Mouse (Mus musculus) intestine, embryonic 14.5 days (tissue): ENCODE data around the gene Ppil4. TPM values are rescaled to one million over a fixed set of nuclear protein-coding genes. Genes with fewer than 3 reads are reported as not detected.

Experiments
- ATAC-seq: fragments of 200-750 bp; cut with Nextera tagmentation; replicated peaks from 2 replicates; pipeline ENCODE4 v1.8.0; 2017; ENCODE audit warnings: low read depth, moderate number of reproducible peaks, moderate TSS enrichment, moderate library complexity; ENCODE audit not compliant: low FRiP score, low TSS enrichment
- DNase-seq: peaks from one replicate; pipeline ENCODE4 v3.0.0-alpha.2; 2018; ENCODE audit warnings: low spot score
- H3K27ac ChIP-seq: fragments of 300-500 bp; sonication (generic); 2 replicates; pipeline ENCODE4 v1.5.1; 2014; ENCODE audit warnings: low read depth, mild to moderate bottlenecking, control low read depth
- H3K27me3 ChIP-seq: fragments of 300-500 bp; sonication (generic); replicated peaks from 2 replicates; pipeline ENCODE4 v1.6.1; 2014; ENCODE audit warnings: low read length, control low read depth; ENCODE audit not compliant: control insufficient read depth, insufficient read depth
- H3K36me3 ChIP-seq: fragments of 300-500 bp; sonication (generic); 2 replicates; pipeline ENCODE4 v1.6.1; 2014; ENCODE audit warnings: low read length, control low read depth; ENCODE audit not compliant: control insufficient read depth, insufficient read depth
- H3K4me1 ChIP-seq: fragments of 300-500 bp; sonication (generic); replicated peaks from 2 replicates; pipeline ENCODE4 v1.6.1; 2014; ENCODE audit warnings: low read length, control low read depth, mixed read lengths; ENCODE audit not compliant: control insufficient read depth, insufficient read depth
- H3K4me2 ChIP-seq: fragments of 300-500 bp; sonication (generic); 2 replicates; pipeline ENCODE4 v1.6.1; 2014; ENCODE audit warnings: low read length
- H3K4me3 ChIP-seq: fragments of 300-500 bp; sonication (generic); 2 replicates; pipeline ENCODE4 v1.5.1; 2014; ENCODE audit warnings: low read depth, low read length, control low read depth, mixed read lengths
- H3K9ac ChIP-seq: fragments of 300-500 bp; sonication (generic); 2 replicates; pipeline ENCODE4 v1.6.1; 2014; ENCODE audit warnings: mild to moderate bottlenecking, low read length
- H3K9me3 ChIP-seq: fragments of 300-500 bp; sonication (generic); 2 replicates; pipeline ENCODE4 v1.6.1; 2016; ENCODE audit warnings: low read length, control low read depth; ENCODE audit not compliant: control insufficient read depth
- WGBS: fragments of 180-500 bp; shearing (Covaris S2); extraction: QIAGEN DNeasy Blood & Tissue Kit; methylation state at CpG from one replicate; pipeline ENCODE4 v1.1.7; 2014; 5-methylcytosine and 5-hydroxymethylcytosine counted together
- polyA plus RNA-seq: library from polyadenylated mRNA; unstranded; fragments of >200 nt; fragmentation: Nextera tagmentation; extraction: Ambion mirVana; gene quantifications from 2 replicates; pipeline ENCODE4 v1.2.1, GENCODE M21; 2014

Ppil4 gene
- polyA plus RNA-seq, 1 experiment from 2014 or later = 34.7 TPM

DNA sequence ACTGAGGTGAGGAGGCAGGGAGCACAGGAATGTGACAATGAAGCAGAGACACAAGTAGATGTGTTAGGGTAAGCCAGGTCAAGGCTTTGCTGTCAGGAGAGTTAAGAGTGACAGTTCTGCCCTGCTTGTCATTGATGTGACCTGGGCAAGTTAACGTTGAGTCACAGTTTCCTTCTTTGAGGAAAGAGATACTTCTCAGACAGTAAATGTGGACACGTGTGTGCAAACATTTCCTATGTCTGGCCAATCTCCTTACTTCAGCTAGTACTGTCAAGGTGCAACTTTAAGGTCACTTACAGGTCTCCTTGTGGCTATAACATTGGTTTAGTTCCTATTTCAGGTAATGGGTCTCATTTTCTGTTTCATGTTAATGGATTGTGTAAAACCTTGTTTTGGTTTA is 23.8 kb downstream of the Ppil4 start:
- no peaks in the 10 kb centered on the region for H3K27me3 ChIP-seq
- 80% methylated on average over 2 of the region's 2 CpGs for WGBS
- DNase-seq (no peak), ATAC-seq (no peak)
- peaks cover 94% of the 10 kb centered on the region for H3K36me3 ChIP-seq
- H3K4me1 ChIP-seq = no peaks in the 10 kb centered on the region
- no peak overlapping the region for H3K27ac ChIP-seq
- H3K4me3 ChIP-seq = no peak overlapping the region
- H3K4me2 ChIP-seq = no peak overlapping the region
- H3K9ac ChIP-seq = no peak overlapping the region
- no peaks in the 10 kb centered on the region for H3K9me3 ChIP-seq

DNA sequence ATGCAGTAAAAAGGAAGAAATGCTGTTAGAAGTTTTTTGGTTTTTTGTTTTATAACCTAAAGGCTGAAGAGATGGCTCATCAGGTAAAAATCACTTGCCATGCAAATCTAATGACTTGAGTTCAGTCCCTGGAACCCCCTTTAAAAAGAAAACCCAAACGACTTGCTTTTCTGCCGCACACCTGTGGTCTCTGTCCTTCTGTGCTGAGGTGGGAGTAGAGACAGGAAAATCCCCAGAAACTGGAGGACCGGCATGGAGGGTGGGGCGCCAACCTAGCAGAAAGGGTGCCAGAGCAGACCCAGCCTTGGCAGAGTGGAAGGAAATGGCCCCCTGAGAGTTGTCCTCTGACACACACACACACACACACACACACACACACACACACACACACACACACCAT is 26.0 kb downstream of the Ppil4 start:
- 84% methylated on average over 4 of the region's 4 CpGs for WGBS
- Histone ChIP-seq H3K9ac (no peak overlapping the region), H3K4me2 (no peak overlapping the region), H3K4me1 (no peaks in the 10 kb centered on the region), H3K36me3 (peaks cover 87% of the 10 kb centered on the region), H3K27ac (no peak overlapping the region), H3K27me3 (no peaks in the 10 kb centered on the region), H3K4me3 (no peak overlapping the region), H3K9me3 (no peaks in the 10 kb centered on the region)
- DNase-seq (no peak), ATAC-seq (no peak)

GRCm38 (mm10) chr10:7819156-7819555 is 26.5 kb downstream of the Ppil4 start:
- no peaks in the 10 kb centered on the region for H3K4me1 ChIP-seq
- H3K27me3 ChIP-seq = no peaks in the 10 kb centered on the region
- no peaks in the 10 kb centered on the region for H3K9me3 ChIP-seq
- no peak for ATAC-seq
- 88% methylated on average over 4 of the region's 4 CpGs for WGBS
- H3K9ac ChIP-seq = no peak overlapping the region
- no peak overlapping the region for H3K27ac ChIP-seq
- no peak overlapping the region for H3K4me3 ChIP-seq
- H3K4me2 ChIP-seq = no peak overlapping the region
- peaks cover 85% of the 10 kb centered on the region for H3K36me3 ChIP-seq
- DNase-seq = no peak

GRCm38 (mm10) chr10:7819603-7820002 is 26.9 kb downstream of the Ppil4 start:
- no peak for DNase-seq
- H3K4me2 ChIP-seq = no peak overlapping the region
- no peak for ATAC-seq
- H3K9ac ChIP-seq = no peak overlapping the region
- peaks cover 80% of the 10 kb centered on the region for H3K36me3 ChIP-seq
- no peaks in the 10 kb centered on the region for H3K4me1 ChIP-seq
- no peak overlapping the region for H3K27ac ChIP-seq
- no peaks in the 10 kb centered on the region for H3K27me3 ChIP-seq
- no peaks in the 10 kb centered on the region for H3K9me3 ChIP-seq
- no peak overlapping the region for H3K4me3 ChIP-seq
- 81% methylated on average over 4 of the region's 4 CpGs for WGBS

DNA sequence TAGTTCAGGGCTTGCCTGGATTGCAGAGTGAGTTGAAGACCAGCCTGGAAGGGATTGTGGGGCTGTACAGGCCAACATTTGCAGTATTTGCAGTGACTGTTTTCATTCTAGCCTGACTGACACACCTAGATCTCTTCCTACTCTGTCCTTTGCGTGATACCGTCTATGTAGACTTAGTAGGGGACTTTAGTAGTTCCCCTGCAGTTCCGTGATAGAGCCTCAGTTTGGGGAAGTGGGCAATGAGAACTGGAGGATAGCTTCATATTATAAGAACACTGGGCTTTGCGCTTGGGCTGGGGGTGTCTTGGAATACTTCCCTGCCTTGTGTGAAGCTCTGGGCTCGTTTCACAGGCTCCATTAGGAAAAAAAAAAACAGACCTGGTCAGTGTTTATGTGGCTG is 27.5 kb downstream of the Ppil4 start:
- H3K9ac ChIP-seq = no peak overlapping the region
- WGBS = 89% methylated on average over 5 of the region's 5 CpGs
- peaks cover 76% of the 10 kb centered on the region for H3K36me3 ChIP-seq
- DNase-seq (no peak), ATAC-seq (no peak)
- H3K4me2 ChIP-seq = no peak overlapping the region
- H3K4me3 ChIP-seq = no peak overlapping the region
- H3K27me3 ChIP-seq = no peaks in the 10 kb centered on the region
- no peaks in the 10 kb centered on the region for H3K4me1 ChIP-seq
- no peak overlapping the region for H3K27ac ChIP-seq
- H3K9me3 ChIP-seq = no peaks in the 10 kb centered on the region

- no peaks in the 10 kb centered on the region for H3K27me3 ChIP-seq
- H3K9ac ChIP-seq = no peak overlapping the region
- WGBS = 95% methylated on average over 12 of the region's 12 CpGs
- H3K4me2 ChIP-seq = no peak overlapping the region
- H3K36me3 ChIP-seq = peaks cover 64% of the 10 kb centered on the region
- no peak overlapping the region for H3K27ac ChIP-seq
- ATAC-seq = no peak
- no peaks in the 10 kb centered on the region for H3K4me1 ChIP-seq
- DNase-seq = no peak
- no peaks in the 10 kb centered on the region for H3K9me3 ChIP-seq
- H3K4me3 ChIP-seq = no peak overlapping the region
Observed at GRCm38 (mm10) chr10:7821981-7822380, 29.3 kb downstream of the Ppil4 start.

DNA sequence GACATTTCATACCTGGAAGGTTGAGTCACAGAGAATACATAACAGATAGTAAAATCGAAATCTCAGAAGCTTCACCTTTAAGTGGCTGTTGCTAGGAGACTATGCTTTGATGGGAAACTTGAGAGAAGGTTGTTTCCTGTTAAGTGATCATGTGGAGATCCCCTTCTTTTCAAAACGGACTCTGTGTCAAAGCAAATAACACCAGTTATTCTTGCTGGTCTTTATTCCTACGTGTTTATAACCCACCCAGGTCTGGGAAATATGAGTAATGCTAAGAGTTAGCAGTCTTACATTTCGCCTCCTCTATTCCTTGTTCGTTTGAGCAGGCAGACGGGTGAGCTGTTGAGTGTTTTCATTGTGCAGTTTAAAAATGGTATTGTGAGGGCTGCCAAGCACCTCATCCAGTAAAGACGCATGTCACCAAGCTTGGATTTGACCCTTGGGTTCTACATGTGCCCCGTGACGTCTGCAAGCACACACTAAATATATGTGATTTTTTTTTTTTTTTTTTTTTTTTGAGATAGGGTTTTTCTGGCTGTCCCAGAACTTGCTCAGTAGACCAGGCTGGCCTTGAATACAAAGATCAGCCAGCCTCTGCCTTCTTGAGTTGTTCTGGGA is 32.1 kb downstream of the Ppil4 start:
- no peak overlapping the region for H3K4me2 ChIP-seq
- H3K9ac ChIP-seq = no peak overlapping the region
- H3K27ac ChIP-seq = no peak overlapping the region
- H3K4me3 ChIP-seq = no peak overlapping the region
- 87% methylated on average over 9 of the region's 9 CpGs for WGBS
- H3K9me3 ChIP-seq = no peaks in the 10 kb centered on the region
- no peak for DNase-seq
- H3K27me3 ChIP-seq = no peaks in the 10 kb centered on the region
- peaks cover 38% of the 10 kb centered on the region for H3K36me3 ChIP-seq
- no peaks in the 10 kb centered on the region for H3K4me1 ChIP-seq
- no peak for ATAC-seq

- DNase-seq (no peak), ATAC-seq (no peak)
- Histone ChIP-seq H3K36me3 (peaks cover 33% of the 10 kb centered on the region), H3K4me1 (no peaks in the 10 kb centered on the region), H3K27ac (no peak overlapping the region), H3K9me3 (no peaks in the 10 kb centered on the region), H3K4me2 (no peak overlapping the region), H3K4me3 (no peak overlapping the region), H3K9ac (no peak overlapping the region), H3K27me3 (no peaks in the 10 kb centered on the region)
- 94% methylated on average over 4 of the region's 4 CpGs for WGBS
Observed at GRCm38 (mm10) chr10:7825281-7825665, 32.6 kb downstream of the Ppil4 start.

DNA sequence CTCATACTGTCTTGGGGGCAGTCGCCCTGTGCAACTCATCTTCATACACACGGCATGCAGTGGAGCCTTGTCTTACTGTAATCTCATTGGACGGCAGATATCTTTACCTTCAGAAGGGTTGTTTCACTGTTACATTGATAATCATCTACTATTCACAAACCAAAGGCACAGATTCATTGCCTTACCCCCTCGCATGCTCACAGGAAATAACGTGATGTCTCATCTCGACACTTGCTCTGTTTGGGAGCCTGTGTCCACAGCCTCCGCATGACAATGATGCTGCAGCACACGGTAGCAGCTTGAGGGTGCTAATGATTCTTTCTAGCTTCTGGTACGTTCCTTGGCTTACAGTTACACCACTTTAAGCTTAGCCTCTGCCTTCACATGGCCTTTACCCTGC is 33.4 kb downstream of the Ppil4 start:
- peaks cover 24% of the 10 kb centered on the region for H3K36me3 ChIP-seq
- no peak overlapping the region for H3K4me2 ChIP-seq
- no peaks in the 10 kb centered on the region for H3K9me3 ChIP-seq
- H3K27ac ChIP-seq = no peak overlapping the region
- no peak overlapping the region for H3K4me3 ChIP-seq
- no peak overlapping the region for H3K9ac ChIP-seq
- no peak for DNase-seq
- H3K4me1 ChIP-seq = no peaks in the 10 kb centered on the region
- H3K27me3 ChIP-seq = no peaks in the 10 kb centered on the region
- WGBS = 92% methylated on average over 9 of the region's 9 CpGs
- no peak for ATAC-seq
